Mouse (Mus musculus): ENCODE data around the gene Adam1a. TPM values are rescaled to one million over a fixed set of nuclear protein-coding genes. Genes with fewer than 3 reads are reported as not detected.
A peak's percentile ranks its signal among the peaks of the same experiment; 100 is the strongest.

Adam1a gene
- 1 to 10 TPM; 2.4 to 2.8 TPM for total RNA-seq (2021)

GRCm38 (mm10) chr5:121544910-121545792 is at the start of gene Adam1a, which contains the start of gene Gm42878:
Gene Adam1a, minus strand, starts transcription at chr5:121545482.
Gene Gm42878, minus strand, starts transcription at chr5:121545482.
- no peak for DNase-seq
- intact Hi-C loops (cut with DNase I): no loop called here

DNA sequence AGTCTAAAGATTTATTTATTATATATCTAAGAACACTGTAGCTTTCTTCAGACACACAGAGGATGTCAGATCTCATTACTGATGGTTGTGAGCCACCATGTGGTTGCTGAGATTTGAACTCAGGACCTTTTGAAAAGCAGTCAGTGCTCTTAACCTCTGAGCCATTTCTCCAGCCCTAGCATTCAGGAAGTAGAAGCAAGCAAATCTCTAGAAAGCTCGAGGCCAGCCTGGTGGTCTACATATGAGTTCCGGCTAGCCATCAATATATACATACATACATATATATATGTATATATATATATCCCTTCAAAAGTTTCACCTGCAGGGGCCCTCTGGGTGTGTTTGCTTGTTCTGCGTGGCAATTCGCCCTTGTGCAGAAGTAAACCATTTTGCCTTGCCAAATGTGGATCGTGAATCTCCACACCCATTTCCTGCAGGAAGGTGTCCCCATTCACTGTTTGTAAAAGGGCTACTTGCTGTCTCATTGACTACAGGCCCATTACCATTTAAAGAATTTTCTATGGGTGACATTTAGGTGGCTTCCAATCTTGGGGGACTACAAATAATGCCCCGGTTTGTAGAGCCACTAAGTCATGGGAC is 49.5 kb upstream of the Adam1a start:
- DNase-seq: no peak
- intact Hi-C loops (cut with DNase I): loop anchor here (5.0 kb wide), 1 partner anchor 143 kb away; the partner anchor contains the start of genes Erp29 and Tmem116

GRCm38 (mm10) chr5:121593451-121594401 is 48.4 kb upstream of the Adam1a start, which contains the start of gene Aldh2:
Gene Aldh2, minus strand, starts transcription at chr5:121593824.
- peak; percentile 88 to 91 for DNase-seq
- intact Hi-C loops (cut with DNase I): loop anchor here (5.0 kb wide), 1 partner anchor 141 kb away; the partner anchor contains the start of genes Erp29 and Tmem116

GRCm38 (mm10) chr5:121592816-121593407 is 47.6 kb upstream of the Adam1a start:
- intact Hi-C loops (cut with DNase I): loop anchor here (5.0 kb wide), 1 partner anchor 141 kb away; the partner anchor contains the start of genes Erp29 and Tmem116
- no peak for DNase-seq

GRCm38 (mm10) chr5:121592064-121592815 is 47.0 kb upstream of the Adam1a start:
- peak in 1 of 2 experiments; percentile 20 for DNase-seq
- intact Hi-C loops (cut with DNase I): loop anchor here (5.0 kb wide), 1 partner anchor 140 kb away; the partner anchor contains the start of genes Erp29 and Tmem116

- intact Hi-C loops (cut with DNase I): loop anchor here (5.0 kb wide), 1 partner anchor 139 kb away; the partner anchor contains the start of genes Erp29 and Tmem116
- DNase-seq: peak; percentile 45 to 48
Measured at GRCm38 (mm10) chr5:121591417-121592063, 46.3 kb upstream of the Adam1a start.

DNA sequence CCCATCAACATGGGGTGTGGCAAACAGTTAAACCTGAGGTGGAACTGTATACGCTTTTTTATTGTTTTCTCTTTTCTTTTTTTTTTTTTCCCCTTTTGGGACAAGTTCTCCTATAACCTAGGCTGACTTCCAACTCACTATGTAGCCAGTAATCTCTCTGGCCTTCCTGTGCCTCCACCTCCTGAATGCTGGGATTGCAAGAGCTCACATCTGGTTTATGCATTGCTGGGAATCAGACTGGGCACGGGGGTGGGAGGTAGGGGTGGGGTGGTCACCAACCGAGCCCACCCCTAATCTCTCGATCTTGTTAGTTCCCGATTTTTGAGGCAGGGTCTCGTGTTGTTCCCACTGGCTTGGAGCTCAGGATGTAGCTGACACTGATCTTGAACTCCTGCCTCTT is 44.6 kb upstream of the Adam1a start:
- DNase-seq: no peak
- intact Hi-C loops (cut with DNase I): loop anchor here (5.0 kb wide), 1 partner anchor 138 kb away; the partner anchor contains the start of genes Erp29 and Tmem116

GRCm38 (mm10) chr5:121586400-121587039 is 41.2 kb upstream of the Adam1a start:
- peak; percentile 55 to 71 for DNase-seq
- intact Hi-C loops (cut with DNase I): no loop called here

GRCm38 (mm10) chr5:121585699-121586098 is 40.4 kb upstream of the Adam1a start:
- intact Hi-C loops (cut with DNase I): no loop called here
- no peak for DNase-seq

- intact Hi-C loops (cut with DNase I): no loop called here
- no peak for DNase-seq
Measured at GRCm38 (mm10) chr5:121585005-121585404, 39.7 kb upstream of the Adam1a start.

- intact Hi-C loops (cut with DNase I): no loop called here
- DNase-seq: peak; percentile 94 to 96
Measured at GRCm38 (mm10) chr5:121583765-121584501, 38.7 kb upstream of the Adam1a start.

DNA sequence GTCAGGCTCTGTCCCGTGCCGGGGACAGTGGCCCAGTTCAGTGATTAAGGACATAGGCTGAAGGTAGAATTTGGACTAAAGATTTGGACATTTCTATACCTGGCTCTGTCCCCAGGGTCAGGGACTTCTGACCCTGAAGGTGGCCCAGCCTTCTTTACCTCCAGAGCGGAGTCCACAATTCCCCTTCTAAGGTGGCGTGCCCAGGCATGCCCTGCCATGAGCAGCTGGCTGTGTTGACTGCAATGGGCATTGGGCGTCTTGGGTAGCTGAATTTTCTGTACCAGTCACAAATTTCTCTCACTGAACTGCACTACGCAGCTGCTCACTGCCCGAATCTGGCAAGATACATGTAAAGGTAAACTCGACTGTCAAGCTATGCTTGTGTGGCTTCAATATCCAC is 36.7 kb upstream of the Adam1a start:
- no peak for DNase-seq
- intact Hi-C loops (cut with DNase I): no loop called here

- DNase-seq: peak; percentile 48 to 53
- intact Hi-C loops (cut with DNase I): no loop called here
Measured at GRCm38 (mm10) chr5:121576927-121577488, 31.7 kb upstream of the Adam1a start.

GRCm38 (mm10) chr5:121575867-121576266 is 30.6 kb upstream of the Adam1a start:
- intact Hi-C loops (cut with DNase I): no loop called here
- DNase-seq: no peak

DNA sequence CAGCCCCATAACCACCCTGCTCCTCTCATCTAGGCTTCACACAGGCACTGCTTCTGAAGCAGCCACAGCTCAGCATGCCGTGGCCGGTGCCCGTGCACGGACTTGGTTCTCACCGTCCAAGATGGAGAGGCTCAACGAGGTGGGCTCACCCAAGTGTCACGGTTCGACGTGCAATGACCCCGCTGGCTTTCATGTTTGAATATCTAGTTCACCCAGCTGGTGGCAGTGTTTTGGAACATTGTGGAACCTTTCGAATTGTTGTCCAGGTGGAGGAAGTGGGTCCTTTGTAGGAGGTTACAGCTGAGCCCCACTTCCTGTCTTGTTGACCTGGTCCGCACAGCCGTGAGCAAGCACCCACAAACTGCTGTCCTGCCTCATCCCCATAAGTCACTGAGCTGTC is 28.9 kb upstream of the Adam1a start:
- no peak for DNase-seq
- intact Hi-C loops (cut with DNase I): no loop called here

DNA sequence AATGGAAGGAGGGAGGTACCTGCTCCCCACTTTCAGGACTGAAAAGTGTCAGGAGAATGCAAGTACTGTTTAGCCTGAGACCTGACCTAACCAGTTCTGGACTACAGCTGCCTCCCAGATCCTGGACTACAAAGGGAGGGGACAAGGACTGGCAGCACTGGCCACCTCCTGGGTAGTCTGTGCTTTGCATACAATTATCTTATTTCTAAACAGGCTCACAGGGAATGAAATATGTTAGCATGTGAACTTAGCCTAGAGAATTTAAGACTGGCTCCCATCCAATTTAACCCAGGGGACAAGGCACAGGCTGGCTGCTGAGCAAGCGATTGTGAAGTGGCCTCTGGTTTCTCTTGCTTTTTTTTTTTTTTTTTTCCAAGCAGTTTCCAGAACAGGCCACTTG is 25.5 kb upstream of the Adam1a start:
- intact Hi-C loops (cut with DNase I): no loop called here
- DNase-seq: no peak

- intact Hi-C loops (cut with DNase I): no loop called here
- no peak for DNase-seq
Measured at GRCm38 (mm10) chr5:121569881-121570420, 24.7 kb upstream of the Adam1a start.

Measured in heart, postnatal 10 days (tissue).